Mouse (Mus musculus) adrenal gland, adult (tissue): Measurements from ENCODE around the gene Gnai2.
A peak's percentile ranks its signal among the peaks of the same experiment; 100 is the strongest.

ENCODE experiments used
- DNase-seq, 2 experiments: peaks; one replicate each; pipeline ENCODE4 v3.0.0; 2022 to 2023; ENCODE audit warnings: low spot score in 1 of 2; ENCODE audit not compliant: inconsistent age in 2 of 2

Gene Gnai2

GRCm38 (mm10) chr9:107612191-107612944 lies 22.8 kb downstream of the Gnai2 start:
- peak; percentile 99 for DNase-seq

GRCm38 (mm10) chr9:107611456-107612190 lies 23.5 kb downstream of the Gnai2 start:
- no peak for DNase-seq

GRCm38 (mm10) chr9:107609433-107609830 lies 25.7 kb downstream of the Gnai2 start:
- DNase-seq: no peak

- no peak for DNase-seq
Measured at GRCm38 (mm10) chr9:107608741-107609432, 26.3 kb downstream of the Gnai2 start, which contains the start of gene Sema3b. Gene Sema3b (minus strand): TSS chr9:107609229.

DNA sequence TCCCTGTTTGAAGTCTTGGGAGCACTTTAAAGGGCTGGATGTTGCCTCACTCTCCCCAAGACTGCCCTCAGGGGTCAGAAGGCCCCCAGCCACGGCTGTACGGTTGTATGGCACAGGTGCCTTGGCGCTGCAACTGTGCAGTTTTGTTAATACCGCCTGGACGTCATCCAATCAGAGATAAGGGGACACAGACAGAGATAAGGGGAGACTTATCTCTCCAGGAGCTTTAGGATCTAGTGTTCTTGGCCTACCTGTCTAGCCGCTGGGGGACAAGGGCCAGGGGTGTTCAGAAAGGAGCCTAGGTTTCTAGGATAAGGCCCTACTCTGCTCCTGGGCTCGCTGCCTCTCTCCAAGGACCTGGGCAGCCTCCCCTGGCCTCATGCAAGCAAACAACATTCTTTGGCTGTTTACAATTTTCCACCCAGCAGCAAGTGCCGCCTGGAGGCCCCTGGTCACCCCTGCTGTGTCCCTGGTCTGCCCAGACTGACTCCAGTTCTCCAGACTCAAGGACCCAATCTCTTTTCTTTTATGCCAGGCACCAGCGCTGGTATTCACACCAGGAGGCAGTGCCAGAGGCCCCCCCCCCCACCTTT lies 27.4 kb downstream of the Gnai2 start:
- DNase-seq: no peak

DNA sequence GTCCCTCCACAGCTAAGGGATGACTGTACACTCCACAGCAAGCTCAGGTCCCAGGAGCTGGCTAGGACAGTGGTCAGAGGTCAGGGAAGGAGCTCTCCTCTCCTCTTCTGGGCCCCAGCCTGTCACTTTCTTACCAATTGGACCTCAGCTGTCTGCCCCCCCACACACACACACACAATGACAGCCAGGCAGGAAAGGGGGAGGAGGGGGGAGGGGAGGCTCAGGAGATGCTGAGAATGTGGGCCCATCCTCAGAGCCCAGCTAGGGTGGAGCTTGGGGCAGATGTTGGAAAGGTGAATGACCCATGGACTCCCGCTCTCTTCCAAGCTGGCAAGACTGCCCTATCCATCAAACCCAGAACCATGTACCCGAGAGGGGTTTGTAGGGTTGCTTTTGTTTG lies 28.1 kb downstream of the Gnai2 start:
- DNase-seq: no peak

DNA sequence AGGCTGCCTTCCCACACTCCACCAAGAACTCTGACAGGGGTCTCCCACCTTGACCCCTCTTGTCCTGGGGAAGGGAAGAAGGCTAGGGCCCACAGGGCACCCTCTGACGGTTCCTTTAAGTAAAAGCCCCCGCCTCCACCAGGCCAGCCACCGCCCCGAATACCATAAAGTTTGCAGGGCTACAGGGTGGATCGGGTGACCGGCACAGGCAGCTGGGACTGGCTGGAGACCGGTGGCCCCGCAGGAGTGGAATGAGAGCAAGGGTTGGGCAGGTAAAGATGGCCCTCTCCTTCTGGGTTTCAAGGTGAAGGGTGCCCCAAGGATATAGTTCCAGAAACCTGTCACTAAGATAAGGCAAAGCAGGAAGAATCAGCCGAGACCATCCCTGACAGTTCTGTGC lies 28.6 kb downstream of the Gnai2 start:
- DNase-seq: no peak

GRCm38 (mm10) chr9:107605041-107605661 lies 30.0 kb downstream of the Gnai2 start:
- peak in 1 of 2 experiments; percentile 69 for DNase-seq

DNA sequence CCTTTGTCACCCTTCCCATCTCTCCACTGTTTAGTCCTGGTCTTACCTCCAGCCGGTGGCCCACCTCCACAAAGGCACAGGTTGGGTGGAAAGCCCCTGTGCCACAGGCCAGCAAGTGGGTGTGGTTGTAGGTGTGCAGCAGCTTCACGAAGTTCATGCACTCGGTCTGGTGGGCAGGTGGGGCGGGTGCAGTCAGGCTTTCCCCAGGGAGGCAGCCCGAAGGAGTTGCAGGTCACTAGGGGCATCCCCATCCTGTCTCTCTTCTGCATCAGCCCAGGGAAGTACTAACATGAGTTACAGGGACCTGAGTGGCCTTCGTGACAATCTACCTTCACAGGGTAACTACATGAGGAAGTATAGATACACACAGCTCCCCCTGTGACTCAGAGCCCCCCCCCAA lies 31.9 kb downstream of the Gnai2 start:
- no peak for DNase-seq

DNA sequence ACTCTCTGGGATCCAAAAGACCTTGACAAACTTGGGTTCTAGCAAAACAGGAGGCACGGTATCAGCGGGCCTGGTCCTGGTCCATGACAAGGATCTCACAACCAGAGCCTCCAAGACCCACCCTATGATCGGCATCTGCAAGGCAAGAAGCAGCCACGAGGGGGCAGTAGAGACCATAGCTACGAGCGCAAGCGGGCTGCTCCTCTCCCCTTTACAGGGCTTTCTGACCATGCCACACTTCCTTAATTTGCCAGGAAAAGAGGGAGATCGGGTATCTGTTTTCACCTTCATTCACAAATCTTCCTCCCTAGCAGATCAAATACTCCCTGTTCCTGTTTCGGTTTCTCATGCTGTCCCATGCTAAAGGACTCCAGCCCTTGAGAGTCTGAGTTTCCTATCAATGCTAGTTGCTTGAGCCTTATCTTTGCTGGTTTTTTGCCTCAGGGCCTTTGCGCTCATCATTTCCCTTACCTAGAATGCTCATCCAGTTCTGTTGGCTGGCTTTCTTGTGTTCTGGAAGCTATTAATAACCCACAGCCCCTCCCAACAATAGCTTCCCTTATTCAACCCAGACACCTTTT lies 33.0 kb downstream of the Gnai2 start:
- DNase-seq: peak; percentile 90 to 97

DNA sequence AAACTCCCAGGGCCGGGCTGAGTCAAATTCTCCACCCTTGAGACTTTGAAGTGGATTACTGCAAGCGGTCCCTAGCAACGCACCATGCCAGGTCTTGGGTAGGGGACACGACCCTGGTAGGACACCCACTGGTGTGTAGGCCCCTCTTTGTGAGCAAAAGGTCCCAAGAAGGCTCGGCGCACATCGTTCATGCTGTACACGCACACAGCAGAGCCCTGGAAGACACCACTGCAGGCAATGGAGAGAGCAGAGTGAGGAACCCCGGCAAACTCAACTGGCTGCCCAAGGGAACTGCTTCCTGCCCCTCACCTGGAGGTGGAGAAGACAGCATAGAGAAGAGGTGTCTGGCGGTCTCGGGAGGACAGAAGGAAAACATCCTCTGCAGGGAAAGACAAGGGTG lies 33.9 kb downstream of the Gnai2 start:
- DNase-seq: no peak

- DNase-seq: no peak
Measured at GRCm38 (mm10) chr9:107600745-107601144, 34.4 kb downstream of the Gnai2 start.

- DNase-seq: no peak
Measured at GRCm38 (mm10) chr9:107599842-107600241, 35.3 kb downstream of the Gnai2 start.

DNA sequence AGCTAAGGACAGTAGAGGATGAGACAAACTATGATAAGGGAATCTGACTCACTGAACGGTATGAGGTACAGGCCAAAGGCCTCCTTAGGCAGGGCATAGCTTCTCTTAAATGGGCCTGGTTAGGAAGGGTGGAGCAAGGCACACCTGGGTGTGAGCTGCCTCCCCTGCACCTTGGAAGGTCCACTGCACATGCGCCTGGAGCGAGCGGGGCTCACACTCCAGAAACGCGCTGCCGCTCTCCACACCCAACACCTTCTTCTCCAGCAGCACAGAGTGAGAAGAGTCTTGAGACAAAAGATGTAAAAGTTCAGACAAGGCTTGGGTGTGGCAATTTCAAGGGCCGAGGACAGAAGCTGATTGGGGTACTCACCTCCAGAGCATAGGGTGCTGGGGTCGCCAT lies 35.7 kb downstream of the Gnai2 start:
- DNase-seq: no peak

DNA sequence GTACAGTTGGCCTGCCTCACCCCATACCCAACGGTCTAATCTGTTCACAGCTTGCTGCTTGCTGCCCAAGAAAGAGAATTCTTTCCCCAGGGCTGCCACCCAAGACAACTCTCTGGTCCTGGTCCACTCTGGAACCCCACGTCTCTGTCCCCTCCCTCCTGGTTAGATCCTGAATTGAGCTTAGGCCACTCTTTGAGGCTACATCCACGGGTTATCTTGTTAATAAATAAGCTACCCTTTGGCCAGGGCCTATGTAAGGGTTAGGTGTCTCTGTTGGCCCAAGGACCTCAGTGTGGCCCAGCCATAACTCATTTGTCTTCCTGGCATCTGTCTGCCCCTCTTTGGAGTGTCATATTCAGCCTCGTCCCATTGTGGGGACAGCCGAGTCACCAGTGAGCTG lies 36.8 kb downstream of the Gnai2 start:
- DNase-seq: no peak

DNA sequence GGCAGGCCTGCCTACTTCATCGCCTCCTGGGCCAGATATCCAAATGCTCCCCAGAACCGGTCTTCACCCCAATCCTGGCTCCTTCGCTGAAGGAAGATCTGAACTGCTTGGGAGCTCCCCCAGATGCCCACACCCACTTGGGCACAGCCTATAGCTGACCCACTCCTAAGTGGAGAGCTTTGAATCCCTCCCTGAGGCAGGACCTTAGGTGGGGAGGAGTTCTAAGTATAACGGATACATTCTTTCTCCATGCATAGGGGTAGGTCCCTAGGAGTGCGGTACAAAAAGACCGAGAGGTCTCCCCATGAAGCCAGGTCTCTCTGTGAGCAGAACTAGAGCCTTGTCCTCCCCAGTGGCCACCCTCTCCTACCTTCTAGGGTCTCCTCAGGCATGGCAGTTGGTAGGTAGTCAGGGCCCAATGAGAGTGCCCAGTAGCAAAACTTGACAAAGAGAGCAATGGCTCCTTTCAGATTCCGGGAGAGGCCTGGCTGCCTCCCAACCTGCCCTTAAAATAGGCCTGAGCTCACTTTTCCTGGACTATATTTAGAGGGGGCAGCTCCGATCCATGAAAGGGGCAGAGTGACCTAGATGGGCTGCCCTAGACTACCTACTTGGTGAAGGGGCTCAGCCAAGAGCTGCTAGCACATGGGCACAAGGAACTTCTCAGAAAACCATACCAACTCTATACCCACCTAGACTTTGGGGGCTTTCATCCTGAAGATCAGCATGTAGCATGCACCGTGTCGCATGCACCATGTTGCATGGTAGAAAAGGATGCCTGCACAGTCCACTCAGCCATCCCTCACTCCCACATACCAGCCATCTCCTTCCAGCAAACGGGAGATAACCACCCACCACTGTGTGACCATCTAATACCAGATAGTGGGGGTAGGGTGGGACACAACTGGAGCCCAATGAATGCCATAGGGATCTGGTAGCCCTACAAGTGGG lies 38.3 kb downstream of the Gnai2 start:
- peak in 1 of 2 experiments; percentile 60 for DNase-seq

- no peak for DNase-seq
Measured at GRCm38 (mm10) chr9:107594281-107595062, 40.7 kb downstream of the Gnai2 start.

GRCm38 (mm10) chr9:107593101-107593976 lies 41.8 kb downstream of the Gnai2 start:
- DNase-seq: no peak
